Mouse (Mus musculus): ENCODE measurements at regions not wholly inside any gene's neighbourhood (a gene's known extent, or its start where the extent isn't known, plus 50 kb on each side); places are given as distances from the start of the nearest gene placed in this dataset.

GRCm38 (mm10) chr10:31074004-31074645 is 231.5 kb upstream of the Hey2 start:
- no peak for TF ChIP-seq MYB (IDR thresholded peaks at IDR 0.05; ENCODE audit: low read depth, low read length)
- TF ChIP-seq ZMIZ1 (IDR thresholded peaks at IDR 0.05; ENCODE audit: low read depth, low read length) = no peak
- TF ChIP-seq GABPA (IDR thresholded peaks at IDR 0.05; ENCODE audit: low read depth, low read length) = no peak
- TF ChIP-seq CHD2 (IDR thresholded peaks at IDR 0.05; ENCODE audit: low read length) = no peak
- TF ChIP-seq MAZ (IDR thresholded peaks at IDR 0.05; ENCODE audit: low read depth, low read length) = no peak
- TF ChIP-seq JUND (IDR thresholded peaks at IDR 0.05; ENCODE audit: low read depth, low read length) = no peak
- H3K79me2 ChIP-seq (ENCODE audit: control insufficient read depth, insufficient read depth, low read length, poor library complexity) = no peaks in the 10 kb centered on the region
- H3K27me3 ChIP-seq (ENCODE audit: control insufficient read depth in 1 of 2, insufficient read depth in 2 of 2, low read length in 2 of 2) = no peaks in the 10 kb centered on the region
- H3K9ac ChIP-seq (ENCODE audit: control insufficient read depth, low read depth, low read length, poor library complexity, severe bottlenecking) = no peak overlapping the region
- H3K36me3 ChIP-seq (ENCODE audit: control insufficient read depth in 1 of 2, insufficient read depth in 2 of 2, low read length in 2 of 2) = no peaks in the 10 kb centered on the region
- no peaks in the 10 kb centered on the region for H3K4me1 ChIP-seq (ENCODE audit: control insufficient read depth in 1 of 2, insufficient read depth in 2 of 2, low read length in 2 of 2)
- no peak overlapping the region for H3K4me3 ChIP-seq (ENCODE audit: control insufficient read depth in 1 of 2, insufficient read depth in 1 of 2, low read depth in 2 of 2, low read length in 2 of 2)
- H3K9me3 ChIP-seq (replicated peaks; ENCODE audit: insufficient read depth, low read length) = no peaks in the 10 kb centered on the region
- H3K27ac ChIP-seq (ENCODE audit: control insufficient read depth, low read depth, low read length) = no peak overlapping the region
- DNase-seq (ENCODE audit: low read depth, low spot score) = no peak

- Histone ChIP-seq H3K9me3 (replicated peaks; ENCODE audit: insufficient read depth, low read length) (no peaks in the 10 kb centered on the region), H3K27ac (ENCODE audit: control insufficient read depth, low read depth, low read length) (no peak overlapping the region), H3K27me3 (ENCODE audit: control insufficient read depth in 1 of 2, insufficient read depth in 2 of 2, low read length in 2 of 2) (no peaks in the 10 kb centered on the region), H3K9ac (ENCODE audit: control insufficient read depth, low read depth, low read length, poor library complexity, severe bottlenecking) (no peak overlapping the region), H3K79me2 (ENCODE audit: control insufficient read depth, insufficient read depth, low read length, poor library complexity) (no peaks in the 10 kb centered on the region), H3K36me3 (ENCODE audit: control insufficient read depth in 1 of 2, insufficient read depth in 2 of 2, low read length in 2 of 2) (no peaks in the 10 kb centered on the region), H3K4me3 (ENCODE audit: control insufficient read depth in 1 of 2, insufficient read depth in 1 of 2, low read depth in 2 of 2, low read length in 2 of 2) (no peak overlapping the region), H3K4me1 (ENCODE audit: control insufficient read depth in 1 of 2, insufficient read depth in 2 of 2, low read length in 2 of 2) (no peaks in the 10 kb centered on the region)
- DNase-seq (ENCODE audit: low read depth, low spot score) = no peak
- TF ChIP-seq ZMIZ1 (IDR thresholded peaks at IDR 0.05; ENCODE audit: low read depth, low read length) = no peak
- TF ChIP-seq TAL1 (IDR thresholded peaks at IDR 0.05; ENCODE audit: low read length) = no peak
- no peak for TF ChIP-seq USF1 (IDR thresholded peaks at IDR 0.05; ENCODE audit: low read depth, low read length)
- no peak for TF ChIP-seq CHD1 (IDR thresholded peaks at IDR 0.05; ENCODE audit: low read depth, low read length)
Measured at GRCm38 (mm10) chr10:31068668-31069223, 226.1 kb upstream of the Hey2 start.

- Histone ChIP-seq H3K4me3 (ENCODE audit: control insufficient read depth in 1 of 2, insufficient read depth in 1 of 2, low read depth in 2 of 2, low read length in 2 of 2) (no peak overlapping the region), H3K27me3 (ENCODE audit: control insufficient read depth in 1 of 2, insufficient read depth in 2 of 2, low read length in 2 of 2) (no peaks in the 10 kb centered on the region), H3K36me3 (ENCODE audit: control insufficient read depth in 1 of 2, insufficient read depth in 2 of 2, low read length in 2 of 2) (no peaks in the 10 kb centered on the region), H3K27ac (ENCODE audit: control insufficient read depth, low read depth, low read length) (no peak overlapping the region), H3K9me3 (replicated peaks; ENCODE audit: insufficient read depth, low read length) (no peaks in the 10 kb centered on the region), H3K9ac (ENCODE audit: control insufficient read depth, low read depth, low read length, poor library complexity, severe bottlenecking) (no peak overlapping the region), H3K4me1 (ENCODE audit: control insufficient read depth in 1 of 2, insufficient read depth in 2 of 2, low read length in 2 of 2) (no peaks in the 10 kb centered on the region), H3K79me2 (ENCODE audit: control insufficient read depth, insufficient read depth, low read length, poor library complexity) (no peaks in the 10 kb centered on the region)
- TF ChIP-seq MAZ (IDR thresholded peaks at IDR 0.05; ENCODE audit: low read depth, low read length) = no peak
- no peak for TF ChIP-seq ZC3H11A (IDR thresholded peaks at IDR 0.05; ENCODE audit: low read depth, low read length)
- TF ChIP-seq TBP (IDR thresholded peaks at IDR 0.05; ENCODE audit: low read depth, low read length) = no peak
- TF ChIP-seq SIN3A (IDR thresholded peaks at IDR 0.05; ENCODE audit: low read length) = no peak
- TF ChIP-seq ZKSCAN1 (IDR thresholded peaks at IDR 0.05; ENCODE audit: low read depth, low read length) = no peak
- no peak for TF ChIP-seq RCOR1 (IDR thresholded peaks at IDR 0.05; ENCODE audit: low read depth, low read length)
- no peak for TF ChIP-seq TCF12 (IDR thresholded peaks at IDR 0.05; ENCODE audit: low read depth, low read length)
- no peak for TF ChIP-seq CHD1 (IDR thresholded peaks at IDR 0.05; ENCODE audit: low read depth, low read length)
- no peak for TF ChIP-seq NRF1 (IDR thresholded peaks at IDR 0.05; ENCODE audit: insufficient read depth, low read depth, low read length, poor library complexity, severe bottlenecking)
- TF ChIP-seq ZNF384 (IDR thresholded peaks at IDR 0.05; ENCODE audit: low read depth, low read length) = no peak
- no peak for TF ChIP-seq MYB (IDR thresholded peaks at IDR 0.05; ENCODE audit: low read depth, low read length)
- TF ChIP-seq MAFK (IDR thresholded peaks at IDR 0.05; ENCODE audit: borderline replicate concordance, low read depth, low read length) = no peak
- DNase-seq (ENCODE audit: low read depth, low spot score) = no peak
Measured at GRCm38 (mm10) chr10:31062732-31063131, 220.1 kb upstream of the Hey2 start.

Data from MEL (cell line).